In the genomic region with DNA sequence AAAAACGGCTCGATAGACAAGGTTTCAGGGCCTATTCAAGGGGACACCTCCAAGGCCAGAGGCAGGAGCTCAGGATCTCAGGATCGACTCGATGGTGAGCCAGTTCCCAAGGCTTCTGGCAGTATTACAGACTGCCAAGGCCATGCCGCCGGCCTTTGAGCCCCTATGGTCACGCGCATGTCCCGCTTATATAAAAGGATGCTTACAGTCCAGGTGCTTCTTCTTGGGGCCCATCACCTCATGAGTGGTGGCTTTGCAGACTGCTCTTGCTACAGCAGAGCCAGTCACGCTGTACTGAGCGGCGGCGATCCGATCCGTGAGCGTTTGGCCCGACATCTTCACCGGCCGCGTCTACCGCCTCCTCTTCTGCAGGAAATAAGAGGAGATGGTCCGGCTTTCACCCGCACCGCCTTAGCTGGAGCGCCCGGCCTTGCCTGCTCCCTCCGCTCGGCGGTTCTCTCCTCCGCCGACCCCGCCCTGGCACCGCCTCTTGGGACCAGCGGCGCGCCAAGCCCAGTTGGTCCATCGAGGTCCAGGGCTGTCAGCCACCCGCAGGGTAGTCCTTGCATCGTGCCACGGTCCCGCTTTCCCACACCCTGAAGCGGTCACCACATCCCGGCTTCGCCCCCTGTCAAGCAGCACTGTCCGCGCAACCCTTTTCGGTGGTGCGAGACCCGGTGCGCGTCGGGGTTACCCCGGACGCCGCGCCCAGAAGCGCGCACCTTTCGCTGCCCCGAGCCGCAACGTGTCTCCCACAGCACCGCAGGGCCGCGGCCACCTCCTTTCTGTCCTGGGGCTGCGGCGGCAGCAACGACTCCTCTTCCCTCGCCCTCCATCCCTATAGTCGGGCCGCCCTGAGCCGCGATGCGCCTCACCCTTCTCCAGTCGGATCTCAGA, we compare ENCODE assay signal across 8 mouse cellular contexts. TPM values are rescaled to one million over a fixed set of nuclear protein-coding genes. Genes with fewer than 3 reads are reported as not detected.
DNase-seq lines count a peak whose midpoint lies in the region; ATAC-seq and TF ChIP-seq lines count a peak whose summit lies in the region.

No protein-coding gene starts in this region.

- no peaks in the 10 kb centered on the region for H3K9me3 ChIP-seq in kidney, postnatal 0 days (replicated peaks; ENCODE audit: low read length)
- no peaks in the 10 kb centered on the region for H3K9me3 ChIP-seq in liver, embryonic 13.5 days (replicated peaks)

- H3K4me2 ChIP-seq in kidney, postnatal 0 days (ENCODE audit: low read length), result peak overlapping the region; percentile 89
- peak overlapping the region; percentile 63 for H3K4me2 ChIP-seq in liver, embryonic 13.5 days

- H3K9ac ChIP-seq in kidney, postnatal 0 days (ENCODE audit: low read depth, low read length), result peak overlapping the region; percentile 42; the same call in 1 of the 2 replicates
- no peak overlapping the region for H3K9ac ChIP-seq in liver, embryonic 13.5 days

- peak overlapping the region; percentile 54 for H3K4me3 ChIP-seq in kidney, postnatal 0 days (replicated peaks; ENCODE audit: low read depth, low read length)
- peak overlapping the region; percentile 51 for H3K4me3 ChIP-seq in liver, embryonic 13.5 days (replicated peaks)

- WGBS in kidney, postnatal 0 days, result under 1% methylated on average over 75 of the region's 75 CpGs
- WGBS in liver, embryonic 13.5 days (ENCODE audit: insufficient replicate concordance), result 4% methylated on average over 75 of the region's 75 CpGs

- peaks cover 4% of the 10 kb centered on the region; the same call in 1 of the 2 replicates for H3K4me1 ChIP-seq in kidney, postnatal 0 days (replicated peaks; ENCODE audit: insufficient read depth, low read length)
- peaks cover 4% of the 10 kb centered on the region; the same call in 1 of the 2 replicates for H3K4me1 ChIP-seq in liver, embryonic 13.5 days (replicated peaks)

- ATAC-seq in kidney, postnatal 0 days (replicated peaks; ENCODE audit: low FRiP score, low read depth), result peak; percentile 49
- ATAC-seq in liver, embryonic 13.5 days (ENCODE audit: low read depth), result no peak

- peak; percentile 27 for DNase-seq in urinary bladder, adult 2 months (ENCODE audit: low spot score)
- no peak for DNase-seq in urinary bladder, postnatal 4 days (ENCODE audit: low spot score in 2 of 2)
- DNase-seq in cerebellum, adult 9-11 months, result peak; percentile 78
- peak; percentile 39 to 47 for DNase-seq in frontal cortex, postnatal 25 days (ENCODE audit: low spot score in 2 of 2)
- peak; percentile 32 for DNase-seq in kidney, postnatal 0 days (ENCODE audit: low spot score)
- DNase-seq in liver, embryonic 13.5 days, result no peak
- DNase-seq in right cerebral cortex, postnatal 14 days, result peak; percentile 59
- DNase-seq in thymus, postnatal 14 days, result no peak

- H3K27ac ChIP-seq in kidney, postnatal 0 days, result no peak overlapping the region
- no peak overlapping the region for H3K27ac ChIP-seq in liver, embryonic 13.5 days

- H3K27me3 ChIP-seq in kidney, postnatal 0 days (ENCODE audit: insufficient read depth, low read length), result peaks cover 11% of the 10 kb centered on the region; the same call in 1 of the 2 replicates
- H3K27me3 ChIP-seq in liver, embryonic 13.5 days, result peaks cover 56% of the 10 kb centered on the region

- no peaks in the 10 kb centered on the region for H3K36me3 ChIP-seq in kidney, postnatal 0 days (ENCODE audit: insufficient read depth, low read length)
- H3K36me3 ChIP-seq in liver, embryonic 13.5 days, result no peaks in the 10 kb centered on the region

- no peak for TF ChIP-seq CTCF in kidney, postnatal 0 days (IDR thresholded peaks at IDR 0.05; ENCODE audit: low read depth)

RNA-seq across cellular contexts. Expression of a gene that starts 1.0 kb away (rescaled TPM):
- 2.3 and 2.7 TPM in 2 replicates for polyA plus RNA-seq in urinary bladder, adult 2 months (2012; rRNA removed)
- 20.9 and 21.6 TPM in 2 replicates for polyA plus RNA-seq in kidney, postnatal 0 days (2015; fragmentation: Nextera tagmentation; extraction: Ambion mirVana)
- 0.15 and 0.66 TPM in 2 replicates for polyA plus RNA-seq in liver, embryonic 13.5 days (2015; fragmentation: Nextera tagmentation; extraction: Ambion mirVana)

Comparison
In these comparisons a context has a peak if more than half of its experiments do, and no peak if none do; other contexts are left out.
1. DNase-seq: peak in urinary bladder, adult 2 months (single experiment), cerebellum, adult 9-11 months (single experiment), frontal cortex, postnatal 25 days (2 of 2), kidney, postnatal 0 days (single experiment) and right cerebral cortex, postnatal 14 days (single experiment); none in urinary bladder, postnatal 4 days (0 of 2), liver, embryonic 13.5 days (single experiment) and thymus, postnatal 14 days (single experiment).